Mouse (Mus musculus) forelimb bud, embryonic 11.5 days (tissue): ENCODE results near the gene Ipo9.

Experiments
- DNase-seq: peaks from one replicate; pipeline ENCODE4 v3.0.0-alpha.2; 2012; ENCODE audit warnings: low read depth, low spot score

Gene Ipo9

DNA sequence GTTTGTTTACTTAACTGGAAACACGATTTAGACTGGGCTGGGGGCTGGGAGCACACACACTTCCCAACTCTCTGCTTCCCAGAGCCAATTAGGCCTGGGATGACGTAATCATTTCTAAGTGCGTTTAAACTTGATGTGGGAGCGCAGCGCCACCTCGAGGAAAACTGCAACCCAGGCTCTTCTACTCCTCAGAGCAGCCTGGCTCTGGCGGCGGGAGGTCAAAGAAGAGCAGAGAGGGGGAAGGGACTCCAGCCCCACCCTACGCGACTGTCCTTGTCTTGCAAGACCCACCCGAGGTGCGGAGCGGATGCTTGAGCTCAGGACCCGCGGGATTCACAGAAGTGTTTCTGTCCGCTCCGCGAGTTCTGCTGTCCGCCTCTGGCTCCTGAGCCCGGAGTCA is 62.1 kb downstream of the Ipo9 start:
- DNase-seq = peak; percentile 94

DNA sequence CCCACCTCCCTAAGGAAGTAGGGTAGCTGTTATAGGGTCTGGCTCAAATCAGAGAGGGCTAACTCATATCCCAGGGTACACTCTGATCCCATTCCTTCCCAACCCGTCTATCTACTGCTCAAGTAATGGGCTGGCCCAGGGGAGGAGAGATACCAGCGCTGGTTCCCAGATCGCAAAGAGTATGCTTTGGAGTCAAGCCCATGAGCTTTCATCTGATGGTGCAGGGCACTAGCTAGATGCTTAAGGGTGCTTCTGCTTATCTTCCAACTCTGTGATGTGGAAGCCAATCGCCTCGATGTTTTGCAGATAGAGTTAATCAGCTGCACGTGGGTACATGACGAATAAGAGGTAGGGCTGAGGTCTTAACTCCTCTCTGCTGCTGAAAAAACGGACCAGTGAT is 62.7 kb downstream of the Ipo9 start:
- DNase-seq = no peak

DNA sequence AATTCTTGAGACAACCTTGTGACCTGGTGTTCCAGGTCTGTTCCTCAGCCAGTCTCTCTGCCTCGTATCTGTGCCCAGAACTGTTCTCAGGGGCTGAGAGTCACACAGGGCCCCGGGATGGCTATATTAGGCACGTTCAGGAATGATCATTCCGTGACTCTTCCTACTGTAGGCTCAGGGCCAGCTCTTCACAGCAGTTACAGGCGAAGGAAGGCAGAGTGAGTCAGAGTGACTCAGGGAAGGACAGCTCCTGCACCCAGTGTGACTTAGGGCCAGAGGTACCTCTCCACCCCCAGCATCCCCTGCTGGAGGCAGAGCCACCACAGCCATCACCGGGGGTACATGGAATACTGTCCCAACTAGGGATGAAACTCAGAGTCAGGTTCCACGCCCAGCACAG is 63.3 kb downstream of the Ipo9 start:
- DNase-seq = no peak

DNA sequence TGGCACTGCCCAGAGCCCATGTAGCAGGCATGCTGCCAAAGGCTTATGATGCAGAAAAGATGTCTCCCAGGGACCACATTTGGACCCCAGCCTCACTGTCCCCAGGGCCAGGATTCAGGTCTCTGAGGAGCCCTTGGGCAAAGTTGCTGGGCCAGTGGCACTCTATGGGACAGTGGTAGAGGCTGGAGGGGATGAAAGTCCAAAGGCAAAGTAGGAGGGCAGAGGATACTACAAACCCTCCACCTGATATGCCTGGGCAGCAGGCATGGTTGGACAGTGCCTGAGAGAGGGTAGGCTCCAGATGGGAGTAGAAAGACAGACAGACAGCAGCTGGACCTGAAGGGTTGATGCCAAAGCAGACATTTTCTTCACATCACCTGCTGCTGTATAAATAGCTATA is 63.9 kb downstream of the Ipo9 start:
- no peak for DNase-seq

DNA sequence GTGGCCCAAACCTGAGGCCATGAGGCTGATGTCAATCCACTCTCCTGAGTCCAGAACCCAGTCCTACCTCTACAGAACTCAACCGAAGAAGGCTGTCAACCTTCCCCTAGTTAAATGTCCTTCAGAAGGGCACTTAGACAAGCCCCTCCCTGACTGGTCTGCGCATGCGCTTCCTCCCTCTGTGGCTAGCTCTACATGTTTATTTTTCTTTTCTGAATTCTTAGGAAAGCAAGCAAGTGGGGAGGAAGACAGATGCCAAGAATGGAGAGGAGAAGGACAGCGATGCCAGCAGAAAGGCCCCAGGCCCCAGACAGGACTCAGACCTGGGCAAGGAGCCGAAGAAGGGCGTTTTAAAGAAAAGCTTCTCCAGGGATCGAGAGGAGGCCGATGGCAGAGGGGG is 66.9 kb downstream of the Ipo9 start:
- no peak for DNase-seq

DNA sequence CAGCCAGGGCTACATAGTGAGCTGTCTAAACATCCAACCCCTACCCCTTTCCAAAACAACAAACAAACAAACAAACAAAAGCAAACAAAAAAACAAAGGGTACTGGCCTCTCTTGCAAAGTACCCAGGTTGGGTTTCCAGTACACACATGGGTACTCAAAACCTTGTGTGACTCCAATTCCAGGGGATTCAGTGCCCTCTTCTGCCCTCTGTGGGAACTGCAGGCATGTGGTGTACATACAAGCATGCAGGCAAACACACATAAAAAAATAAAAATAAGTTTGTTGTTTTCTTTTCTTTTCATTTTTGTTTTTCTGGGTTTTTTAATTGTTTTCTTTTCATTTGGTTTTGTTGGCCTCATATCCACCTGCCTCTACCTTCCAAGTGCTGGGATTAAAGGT is 68.2 kb downstream of the Ipo9 start:
- DNase-seq = no peak

DNA sequence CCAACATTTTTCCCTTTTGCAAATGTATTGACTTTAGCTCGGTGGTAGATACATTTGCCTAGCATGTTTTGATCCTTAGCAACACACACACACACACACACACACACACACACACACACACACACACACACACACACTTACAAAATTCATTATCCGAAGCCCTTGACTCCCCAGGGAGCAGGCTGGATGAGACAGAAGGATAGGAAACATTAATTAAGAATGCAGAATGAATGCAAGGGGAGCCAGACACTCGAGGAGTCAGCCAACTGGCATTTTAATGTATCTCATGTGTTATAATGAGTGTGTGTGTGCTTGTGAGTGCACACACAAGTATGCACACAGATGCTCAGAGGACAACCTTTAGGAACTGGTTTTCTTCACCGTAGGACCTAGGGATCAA is 68.8 kb downstream of the Ipo9 start:
- no peak for DNase-seq

DNA sequence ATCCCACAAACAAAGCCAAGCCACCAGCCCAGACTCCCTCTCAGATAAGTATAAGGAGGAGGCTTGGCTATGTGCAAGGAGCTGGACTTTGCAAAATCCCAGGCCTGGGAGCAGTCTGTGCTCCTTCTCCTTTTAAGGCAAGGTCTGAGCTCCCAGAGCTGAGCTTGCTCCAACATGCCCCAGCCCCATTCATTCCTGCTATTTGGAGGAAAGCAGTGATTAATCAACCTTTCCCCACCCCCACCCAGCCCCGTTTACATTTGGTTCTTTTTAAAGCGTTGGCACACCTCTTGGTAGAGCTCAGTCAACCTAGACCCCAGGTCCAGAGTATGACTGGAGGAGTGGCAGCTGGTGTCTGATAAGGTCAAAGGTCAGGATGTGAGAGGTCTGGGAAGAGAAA is 71.2 kb downstream of the Ipo9 start:
- no peak for DNase-seq

DNA sequence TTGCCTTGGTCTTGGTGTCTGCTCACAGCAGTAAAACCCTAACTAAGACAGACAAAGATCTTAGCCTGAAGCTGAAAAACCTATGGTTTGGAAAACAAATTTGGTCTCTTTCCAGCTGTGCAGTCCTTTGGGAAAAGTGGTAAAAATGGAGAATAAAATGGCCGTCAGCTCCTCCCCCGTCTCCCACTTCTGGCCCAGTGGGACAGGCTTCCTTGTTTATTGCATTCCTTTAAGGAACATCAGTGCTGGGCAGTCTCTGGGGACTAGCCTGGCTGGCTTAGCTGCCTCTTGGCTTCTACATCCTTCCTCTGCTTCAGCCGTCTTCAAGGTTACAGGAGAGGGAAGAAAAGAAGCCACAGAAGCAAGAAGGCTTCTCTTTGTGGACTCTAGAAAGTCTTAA is 78.3 kb downstream of the Ipo9 start:
- DNase-seq = no peak

DNA sequence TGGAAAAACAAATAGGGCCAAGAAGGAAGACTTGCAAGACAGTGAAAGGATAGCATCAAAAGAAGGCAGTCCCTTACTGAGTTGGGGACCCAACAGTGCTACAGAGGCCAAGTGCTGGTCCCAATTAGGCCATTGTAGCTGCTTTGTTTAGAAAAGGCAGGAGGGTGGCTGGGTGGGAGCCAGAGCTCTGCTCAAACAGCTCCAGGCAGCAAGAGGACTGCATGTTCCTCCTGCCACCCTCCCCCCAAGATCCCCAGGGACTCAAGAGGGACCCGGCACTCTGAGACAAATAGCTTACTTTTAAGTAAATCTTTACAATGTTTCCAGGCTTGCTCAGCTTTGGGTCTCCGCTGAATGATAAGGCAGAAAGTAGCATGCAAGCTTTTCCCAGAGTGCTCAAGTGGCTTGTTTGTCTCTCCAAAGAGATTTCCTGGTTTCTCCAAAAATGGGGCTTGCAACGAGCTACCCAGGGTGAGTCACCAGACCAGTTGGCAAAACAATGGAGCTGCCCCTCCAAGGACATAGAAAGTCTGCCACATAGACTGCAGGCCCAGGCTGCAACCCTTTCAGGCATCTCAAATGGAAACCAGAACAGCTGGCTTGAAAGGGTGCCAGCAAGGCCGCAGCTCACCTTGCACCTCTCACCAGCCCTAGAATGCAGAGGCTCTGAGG is 82.7 kb downstream of the Ipo9 start:
- DNase-seq = no peak

DNA sequence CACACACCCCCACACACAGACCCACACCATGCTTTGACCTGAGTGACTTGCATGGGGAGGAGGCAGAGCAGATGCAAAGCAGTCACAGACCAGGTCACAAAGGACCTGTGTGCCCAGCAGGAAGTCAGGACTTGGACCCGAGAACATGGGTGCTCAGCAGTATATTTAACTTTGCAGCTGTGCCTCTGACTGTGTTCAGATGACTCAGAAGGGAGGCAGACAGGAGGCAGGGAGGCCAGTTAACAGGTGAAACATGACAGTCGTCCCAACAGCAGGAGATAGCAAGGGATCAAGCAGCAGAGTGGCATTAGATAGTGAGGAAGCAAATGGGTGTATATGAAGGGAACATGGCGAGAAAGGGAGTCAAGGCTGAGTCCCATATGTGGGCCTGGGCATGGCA is 83.4 kb downstream of the Ipo9 start:
- DNase-seq = no peak

DNA sequence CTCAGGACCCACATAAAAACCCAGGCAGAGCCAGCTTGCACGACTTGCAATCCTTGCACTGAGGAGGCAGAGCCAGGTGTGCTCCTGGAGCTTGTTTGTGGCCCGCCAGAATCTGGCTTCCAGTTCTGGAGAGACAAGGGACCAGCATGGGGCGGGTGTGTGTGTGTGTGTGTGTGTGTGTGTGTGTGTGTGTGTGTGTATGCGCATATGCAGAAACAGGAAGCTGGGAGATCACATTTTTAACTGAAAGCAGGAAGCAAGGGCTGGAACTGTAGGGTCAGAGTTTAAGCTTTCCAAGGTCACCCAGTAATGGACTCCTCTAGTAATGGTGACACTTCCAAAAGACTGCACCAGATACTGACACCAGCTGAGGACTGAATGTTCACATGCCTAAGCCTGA is 86.3 kb downstream of the Ipo9 start:
- no peak for DNase-seq

DNA sequence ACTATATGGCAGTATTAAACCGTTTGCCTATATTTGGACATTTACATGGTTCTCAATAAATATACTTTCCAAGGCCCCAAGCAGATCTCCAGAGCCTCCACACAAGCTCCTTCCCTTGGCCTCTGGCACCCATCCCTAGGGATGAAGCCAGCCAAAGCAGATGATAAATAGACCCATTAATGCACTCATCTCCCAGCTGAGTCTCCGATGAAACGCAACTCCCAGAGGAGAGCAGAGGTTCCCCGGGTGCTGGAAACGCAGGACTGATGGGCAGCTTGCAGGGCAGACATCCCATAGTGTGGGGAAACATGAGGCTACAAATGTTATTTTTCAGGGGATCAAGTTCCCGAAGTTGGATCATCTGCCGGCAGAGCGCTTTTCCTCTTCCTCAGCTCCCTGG is 88.4 kb downstream of the Ipo9 start:
- DNase-seq = no peak
